Mouse (Mus musculus): Measurements from ENCODE around the gene Rpl37.
A peak's percentile ranks its signal among the peaks of the same experiment; 100 is the strongest.
"Not testable (repeated sequence)": the region's sequence is repeated elsewhere in the genome, so short reads cannot be mapped to it uniquely, and the experiment has no call there.

Gene Rpl37

DNA sequence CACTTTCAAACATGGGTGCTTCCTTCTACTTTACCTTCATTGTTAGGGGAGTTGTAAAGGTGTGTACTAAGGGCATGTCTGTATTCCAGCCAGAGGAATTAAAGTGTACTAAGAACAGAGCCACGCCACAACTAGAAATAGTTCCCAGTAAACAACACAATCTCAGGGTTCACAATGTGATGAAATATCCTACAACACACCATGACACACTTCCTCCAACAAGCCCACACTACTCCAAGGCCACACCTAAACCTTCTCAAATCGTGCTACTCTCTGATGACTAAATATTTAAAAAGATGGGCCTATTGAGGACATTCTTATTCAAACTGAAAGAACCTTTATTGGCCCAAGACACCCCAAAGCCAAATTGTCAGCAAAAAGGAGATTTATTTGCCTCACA lies 11.0 kb downstream of the Rpl37 start:
- DNase-seq: no peak

- no peak for DNase-seq
Measured at GRCm38 (mm10) chr15:5128176-5128940, 11.9 kb downstream of the Rpl37 start.

DNA sequence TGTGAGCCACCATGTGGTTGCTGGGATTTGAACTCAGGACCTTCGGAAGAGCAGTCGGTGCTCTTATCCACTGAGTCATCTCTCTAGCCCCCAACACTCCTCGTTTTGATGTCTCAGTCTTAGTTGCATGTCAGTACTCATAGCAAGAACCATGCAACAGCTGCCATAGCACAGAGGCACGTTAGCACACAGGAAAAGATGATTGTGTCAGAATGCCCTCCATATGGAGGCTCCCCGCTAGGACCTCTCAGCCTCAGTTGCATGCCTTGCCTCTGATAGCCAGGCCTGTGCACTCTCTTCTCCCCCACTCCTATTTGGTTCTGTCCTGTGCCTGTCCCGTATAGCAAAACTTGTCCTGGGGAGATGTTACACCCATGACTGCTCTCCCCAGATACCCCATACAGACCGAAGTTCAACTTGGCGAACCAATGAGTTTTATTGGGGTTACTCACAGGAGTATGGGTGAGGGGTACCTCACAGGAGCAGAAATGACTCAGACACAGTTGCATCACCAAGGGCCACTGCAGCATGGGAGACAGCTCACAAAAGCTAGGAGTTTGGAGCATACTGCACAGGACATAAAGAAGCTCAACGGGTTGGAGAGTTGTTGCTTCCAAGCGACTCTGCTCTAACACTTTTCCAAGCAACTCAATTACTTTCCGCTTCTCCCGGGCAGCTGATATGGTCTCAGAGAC lies 12.8 kb downstream of the Rpl37 start:
- DNase-seq: no peak

- DNase-seq: not testable (repeated sequence)
Measured at GRCm38 (mm10) chr15:5130887-5131668, 14.6 kb downstream of the Rpl37 start.

DNA sequence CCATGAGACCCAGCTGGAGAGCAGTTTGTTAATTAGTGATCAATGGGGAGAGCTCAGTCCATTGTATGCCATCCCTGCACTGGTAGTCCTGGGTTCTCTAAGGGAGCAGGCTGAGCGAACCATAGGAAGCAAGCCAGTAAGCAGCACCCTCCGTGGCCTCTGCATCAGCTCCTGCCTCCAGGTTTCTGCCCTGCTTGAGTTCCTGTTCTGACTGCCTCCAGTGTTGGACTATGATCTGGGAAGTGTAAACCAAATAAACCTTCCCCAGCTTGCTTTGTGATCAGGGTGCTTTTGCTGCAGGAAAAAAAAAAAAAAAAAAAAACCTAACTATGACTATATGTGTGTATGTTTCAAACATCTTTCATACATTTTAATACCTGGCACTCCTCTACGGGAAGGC lies 16.9 kb downstream of the Rpl37 start:
- no peak for DNase-seq

- DNase-seq: no peak
Measured at GRCm38 (mm10) chr15:5134179-5134578, 17.7 kb downstream of the Rpl37 start.

GRCm38 (mm10) chr15:5134945-5135483 lies 18.6 kb downstream of the Rpl37 start:
- DNase-seq: no peak

DNA sequence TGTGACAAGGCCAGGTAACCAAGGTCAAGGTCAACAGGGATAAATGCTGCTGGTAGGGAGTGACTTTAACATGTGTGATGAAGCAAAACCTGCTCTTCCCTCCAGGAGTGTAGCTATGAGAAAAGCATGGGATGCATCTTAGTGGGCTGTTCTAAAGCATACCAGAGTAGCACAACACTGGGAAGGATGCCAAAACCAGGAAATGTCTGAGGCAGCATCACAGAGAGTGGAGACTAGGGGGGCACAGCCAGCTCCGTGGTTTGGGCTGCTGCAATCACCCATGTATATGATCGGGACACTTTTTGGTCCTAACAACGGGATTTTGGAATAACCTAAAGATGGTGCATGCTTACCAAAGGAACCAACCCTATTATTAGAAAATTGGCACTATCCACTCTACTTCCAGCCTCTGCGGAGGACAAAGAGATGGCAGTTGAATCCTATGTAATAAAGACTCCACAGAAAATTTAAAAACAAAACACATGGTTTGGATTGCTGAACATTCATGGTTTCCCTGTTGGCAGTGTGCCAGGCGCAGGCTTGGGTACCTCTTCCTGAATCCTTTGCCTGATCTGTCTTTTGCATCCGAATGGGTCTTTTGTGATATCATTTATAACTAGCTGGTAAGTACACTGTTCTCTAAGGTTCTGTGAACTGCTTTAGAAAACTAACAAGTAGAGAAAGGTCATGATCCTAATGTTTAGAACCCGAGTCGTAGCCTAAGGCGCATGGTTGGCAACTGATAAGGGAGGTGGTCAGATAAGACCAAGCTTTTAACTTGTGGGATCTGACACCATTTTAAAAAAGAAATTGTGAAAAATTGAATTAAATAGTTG lies 21.8 kb downstream of the Rpl37 start:
- DNase-seq: no peak

DNA sequence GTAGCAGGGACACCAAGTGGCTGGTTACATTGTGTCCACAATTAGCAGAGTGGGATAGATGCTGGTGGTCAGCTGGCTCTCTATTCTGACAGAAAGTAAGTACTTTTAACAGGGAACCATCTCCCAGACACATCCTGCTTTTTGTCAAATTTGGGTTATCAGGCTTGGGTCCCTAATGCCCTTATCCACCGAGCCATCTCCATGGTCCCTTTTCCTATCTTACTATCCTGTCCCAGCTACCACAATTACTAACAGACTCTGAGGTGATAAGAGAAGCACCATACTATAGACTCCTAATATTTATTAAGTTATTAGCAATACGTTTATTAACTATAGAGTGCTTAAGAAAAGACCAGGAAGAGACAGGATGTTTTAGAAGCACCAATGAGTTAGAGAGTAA lies 22.9 kb downstream of the Rpl37 start:
- DNase-seq: no peak

- no peak for DNase-seq
Measured at GRCm38 (mm10) chr15:5139863-5140262, 23.4 kb downstream of the Rpl37 start.

DNA sequence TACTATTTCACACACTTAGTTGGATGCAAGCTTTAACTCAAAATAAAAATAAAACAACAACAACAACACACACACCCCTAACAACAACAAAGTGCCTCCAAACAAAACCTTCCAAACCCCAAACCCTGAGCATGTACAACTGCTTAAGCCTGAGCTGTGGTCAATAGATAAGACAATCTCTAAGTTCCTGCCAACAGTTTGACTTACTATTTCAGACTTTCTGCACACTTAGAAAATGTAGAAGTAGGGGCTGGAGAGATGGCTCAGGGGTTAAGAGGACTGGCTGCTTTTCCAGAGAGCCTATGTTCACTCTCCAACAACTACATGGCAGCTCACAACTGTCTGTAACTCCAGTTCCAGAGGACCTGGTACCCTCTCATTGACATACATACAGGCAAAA lies 23.9 kb downstream of the Rpl37 start:
- DNase-seq: no peak

GRCm38 (mm10) chr15:5142047-5142446 lies 25.6 kb downstream of the Rpl37 start:
- no peak for DNase-seq

DNA sequence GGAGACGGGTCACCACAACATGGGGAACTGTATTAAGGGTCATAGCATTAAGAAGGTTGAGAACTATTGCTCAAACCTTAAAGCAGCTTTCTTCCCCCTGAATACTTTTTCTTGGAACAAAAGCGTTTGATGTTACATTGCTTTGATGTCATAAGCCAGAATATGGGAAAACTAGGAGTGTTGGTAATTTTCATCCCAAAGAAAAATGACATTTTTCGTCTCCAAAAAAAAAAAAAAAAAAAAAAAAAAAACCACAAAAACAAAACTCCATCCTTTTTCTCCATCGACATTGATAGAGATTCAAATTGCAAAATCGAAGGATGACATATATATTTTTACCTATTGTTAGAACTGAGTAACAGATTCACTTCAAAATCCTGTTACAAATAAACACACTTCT lies 26.3 kb downstream of the Rpl37 start:
- no peak for DNase-seq

- DNase-seq: peak; percentile 78
Measured at GRCm38 (mm10) chr15:5143361-5144020, 27.0 kb downstream of the Rpl37 start, which contains the start of gene Prkaa1. TSS of gene Prkaa1 (plus strand) at chr15:5143861.

DNA sequence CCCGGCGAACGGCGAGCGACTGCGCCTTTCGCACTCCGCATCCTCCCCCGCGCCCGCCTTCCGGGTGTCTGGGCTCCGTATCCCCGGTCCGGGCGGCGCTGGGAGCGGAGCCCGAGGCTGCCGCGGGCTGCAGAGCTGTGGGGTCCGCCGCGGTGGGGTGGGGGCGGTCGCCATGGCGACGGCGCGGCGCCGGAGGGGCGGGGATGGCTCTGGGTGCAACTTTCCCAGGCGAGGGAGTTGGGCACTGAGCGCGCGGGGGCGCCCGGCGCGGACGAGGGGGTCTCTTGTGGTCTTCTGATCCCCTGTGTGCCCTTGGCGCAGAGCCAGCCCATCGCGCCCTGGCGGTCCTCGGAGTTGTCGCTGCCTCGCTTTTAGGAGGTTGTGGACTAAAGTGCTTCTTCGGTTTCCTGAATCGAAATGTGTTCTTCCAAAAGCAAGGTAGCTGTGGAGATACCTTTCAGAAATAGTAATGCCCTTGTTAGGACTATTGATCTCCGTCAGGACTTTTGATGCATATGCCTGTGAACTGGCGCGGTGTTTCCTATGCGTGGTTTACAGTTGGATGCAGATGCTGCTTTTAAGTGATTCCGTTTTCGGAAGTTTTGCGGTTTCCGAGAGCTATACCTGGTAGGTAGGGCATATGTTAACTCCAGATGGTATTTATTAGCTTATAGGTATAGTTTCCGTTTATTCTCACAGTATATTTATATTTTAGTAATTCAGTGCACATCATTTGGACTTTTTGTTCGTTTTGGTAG lies 27.8 kb downstream of the Rpl37 start:
- DNase-seq: peak; percentile 12

GRCm38 (mm10) chr15:5145196-5145945 lies 28.9 kb downstream of the Rpl37 start:
- no peak for DNase-seq

DNA sequence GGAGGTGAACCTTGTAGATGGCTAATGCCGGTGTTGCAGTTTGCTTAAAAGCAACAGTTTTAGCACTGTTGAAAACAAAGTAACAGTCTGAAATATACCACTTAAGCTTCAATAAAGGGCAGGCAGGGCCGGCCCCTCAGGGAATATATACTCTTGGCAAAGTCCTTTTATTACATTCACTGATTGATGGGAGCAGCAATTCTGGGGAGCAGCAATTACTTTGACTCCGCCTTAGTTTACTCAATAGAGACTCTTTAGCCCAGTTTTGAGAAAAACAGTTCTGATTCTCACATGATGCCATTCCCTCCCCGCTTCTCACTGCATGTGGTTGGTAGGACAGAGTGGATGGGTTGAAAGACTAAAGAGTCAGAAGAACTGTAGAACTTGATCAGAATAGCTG lies 32.7 kb downstream of the Rpl37 start:
- no peak for DNase-seq

DNA sequence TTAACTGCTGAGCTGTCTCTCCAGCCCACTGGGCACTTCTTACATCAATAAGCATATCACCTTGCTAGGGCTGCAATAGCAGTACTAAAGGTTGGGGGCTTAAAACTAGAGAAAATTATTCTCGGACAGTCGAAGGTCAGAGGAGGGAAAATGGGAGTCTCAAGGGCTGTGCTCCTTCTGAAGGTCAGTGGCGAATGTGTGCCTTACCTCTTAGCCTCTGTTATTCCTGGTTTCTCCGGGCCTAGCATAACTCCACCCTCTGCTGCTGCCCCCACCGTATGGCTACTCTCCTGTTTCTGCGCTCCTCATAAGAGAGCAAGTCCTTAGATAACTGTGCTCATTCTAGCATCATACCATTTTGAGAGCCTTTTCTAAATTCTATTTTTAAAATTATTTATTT lies 35.7 kb downstream of the Rpl37 start:
- DNase-seq: no peak

DNA sequence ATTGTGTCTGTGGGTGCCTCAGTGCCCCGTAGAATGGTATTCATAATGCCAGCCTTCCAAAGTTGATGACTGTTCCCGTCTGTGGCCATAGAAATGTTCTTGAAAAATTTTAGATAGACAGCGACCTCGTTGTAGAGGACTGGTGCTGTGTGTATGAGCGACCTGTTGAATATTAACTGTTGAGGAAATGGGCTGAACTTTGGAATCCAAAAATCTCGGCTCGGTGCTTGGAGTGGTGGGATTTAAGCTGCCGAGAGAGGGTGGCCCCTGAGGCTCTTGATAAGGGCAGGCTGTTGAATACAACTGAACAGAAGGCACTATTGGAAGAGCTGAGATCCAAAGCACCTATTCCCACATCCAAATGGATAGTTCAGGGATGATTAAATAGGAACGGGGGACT lies 38.2 kb downstream of the Rpl37 start:
- DNase-seq: no peak

GRCm38 (mm10) chr15:5155093-5155492 lies 38.6 kb downstream of the Rpl37 start:
- no peak for DNase-seq
